ENCODE assay signal across 19 mouse cellular contexts in the genomic region with DNA sequence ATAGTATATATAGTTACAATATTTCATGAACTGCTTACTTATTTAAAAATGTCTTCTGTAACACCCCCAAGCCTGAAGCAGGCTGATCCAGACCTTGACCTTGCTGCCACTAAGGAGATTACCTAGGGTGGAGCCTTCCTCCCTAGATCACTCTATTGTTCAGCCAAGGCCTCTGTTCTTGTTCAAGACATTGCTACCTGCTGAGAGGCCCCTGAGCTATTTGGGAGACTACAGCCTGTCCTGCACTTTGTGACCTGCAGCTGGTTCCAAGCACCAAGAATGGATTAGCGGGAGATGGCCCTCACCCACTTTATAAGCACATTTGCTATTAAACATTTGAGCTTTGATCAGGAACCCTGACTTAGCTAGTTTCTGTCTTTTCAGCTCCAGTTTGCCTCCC.
"Had no signal": no experiment of that assay in that cellular context is flagged by ENCODE, and none has a peak within 500 bp of the region (broad histone marks: within the 10 kb centered on the region; RNA-seq: fewer than 3 reads in every experiment).

No protein-coding gene starts in this region.

- H3K4me1 ChIP-seq: lung, embryonic 15.5 days; megakaryocyte, embryonic 14.5 days; midbrain, embryonic 13.5 days; midbrain, embryonic 15.5 days; neural tube, embryonic 12.5 days had no signal

- H3K9ac ChIP-seq: lung, embryonic 15.5 days; midbrain, embryonic 13.5 days; midbrain, embryonic 15.5 days; neural tube, embryonic 12.5 days had no signal

- H3K4me3 ChIP-seq: lung, embryonic 15.5 days; megakaryocyte, embryonic 14.5 days; midbrain, embryonic 13.5 days; midbrain, embryonic 15.5 days; neural tube, embryonic 12.5 days had no signal

- DNase-seq: lung, adult 2 months; lung, postnatal 14 days; lung, postnatal 36 days; retina, postnatal 1 day; right cerebral cortex, adult 18-20 months; right cerebral cortex, postnatal 25 days; right cerebral cortex, postnatal 4 days; spleen, adult 18-20 months; thymus, adult 18-20 months; thymus, postnatal 14 days; thymus, postnatal 36 days had no signal

- H3K27ac ChIP-seq: lung, embryonic 15.5 days; macrophage; midbrain, embryonic 13.5 days; midbrain, embryonic 15.5 days; neural tube, embryonic 12.5 days had no signal

- ATAC-seq: lung, postnatal 0 days; midbrain, embryonic 13.5 days; midbrain, embryonic 15.5 days had no signal

- H3K27me3 ChIP-seq: lung, embryonic 15.5 days; megakaryocyte, embryonic 14.5 days; midbrain, embryonic 13.5 days; midbrain, embryonic 15.5 days; neural tube, embryonic 12.5 days had no signal

- H3K9me3 ChIP-seq: lung, embryonic 15.5 days; megakaryocyte, embryonic 14.5 days; midbrain, embryonic 13.5 days; midbrain, embryonic 15.5 days; neural tube, embryonic 12.5 days had no signal

- H3K4me2 ChIP-seq: lung, embryonic 15.5 days; midbrain, embryonic 11.5 days; midbrain, embryonic 13.5 days; midbrain, embryonic 15.5 days; neural tube, embryonic 12.5 days had no signal

- H3K36me3 ChIP-seq: lung, embryonic 15.5 days; midbrain, embryonic 13.5 days; midbrain, embryonic 15.5 days; neural tube, embryonic 12.5 days had no signal
